Mouse (Mus musculus): ENCODE data around the gene Gna13.

- TF ChIP-seq HCFC1 (IDR thresholded peaks at IDR 0.05; ENCODE audit: borderline replicate concordance, insufficient read depth, low read length) (no peak), MAFK (IDR thresholded peaks at IDR 0.05; ENCODE audit: insufficient read depth, low read depth, low read length) (no peak), ZNF384 (IDR thresholded peaks at IDR 0.05; ENCODE audit: low read depth, low read length) (no peak)
Observed at GRCm38 (mm10) chr11:109436889-109437288, 74.3 kb downstream of the Gna13 start.

Data from ES-E14 (cell line).